Mouse (Mus musculus): Measurements from ENCODE around the gene Tax1bp3. TPM values are rescaled to one million over a fixed set of nuclear protein-coding genes. Genes with fewer than 3 reads are reported as not detected.

Tax1bp3 gene
- total RNA-seq (2015; ENCODE audit: low replicate concordance) (2.1 and 9.4 TPM in 2 replicates), total RNA-seq (2017; ENCODE audit: low replicate concordance) (3.3 and 6.9 TPM in 2 replicates)

- peak; percentile 95 for ATAC-seq (replicated peaks; ENCODE audit: low FRiP score, poor library complexity, severe bottlenecking)
Observed at GRCm38 (mm10) chr11:73176608-73177508, at the start of gene Tax1bp3, which contains the start of gene Emc6. Tax1bp3 (plus strand) TSS chr11:73177083. Emc6 (minus strand) TSS chr11:73177037.

GRCm38 (mm10) chr11:73131020-73131419 is 45.9 kb upstream of the Tax1bp3 start:
- ATAC-seq (replicated peaks; ENCODE audit: low FRiP score, poor library complexity, severe bottlenecking) = no peak

- no peak for ATAC-seq (replicated peaks; ENCODE audit: low FRiP score, poor library complexity, severe bottlenecking)
Observed at GRCm38 (mm10) chr11:73132999-73133398, 43.9 kb upstream of the Tax1bp3 start.

GRCm38 (mm10) chr11:73134222-73134621 is 42.7 kb upstream of the Tax1bp3 start:
- no peak for ATAC-seq (replicated peaks; ENCODE audit: low FRiP score, poor library complexity, severe bottlenecking)

- ATAC-seq (replicated peaks; ENCODE audit: low FRiP score, poor library complexity, severe bottlenecking) = no peak
Observed at GRCm38 (mm10) chr11:73136587-73136986, 40.3 kb upstream of the Tax1bp3 start.

GRCm38 (mm10) chr11:73137116-73137515 is 39.8 kb upstream of the Tax1bp3 start:
- ATAC-seq (replicated peaks; ENCODE audit: low FRiP score, poor library complexity, severe bottlenecking) = no peak

- ATAC-seq (replicated peaks; ENCODE audit: low FRiP score, poor library complexity, severe bottlenecking) = peak; percentile 92
Observed at GRCm38 (mm10) chr11:73137591-73138501, 39.0 kb upstream of the Tax1bp3 start, which contains the start of gene Haspin. Haspin (minus strand) TSS chr11:73138294.

GRCm38 (mm10) chr11:73144261-73144681 is 32.6 kb upstream of the Tax1bp3 start:
- ATAC-seq (replicated peaks; ENCODE audit: low FRiP score, poor library complexity, severe bottlenecking) = no peak

- no peak for ATAC-seq (replicated peaks; ENCODE audit: low FRiP score, poor library complexity, severe bottlenecking)
Observed at GRCm38 (mm10) chr11:73146026-73146974, 30.6 kb upstream of the Tax1bp3 start.

- no peak for ATAC-seq (replicated peaks; ENCODE audit: low FRiP score, poor library complexity, severe bottlenecking)
Observed at GRCm38 (mm10) chr11:73146975-73147365, 29.9 kb upstream of the Tax1bp3 start.

- ATAC-seq (replicated peaks; ENCODE audit: low FRiP score, poor library complexity, severe bottlenecking) = no peak
Observed at GRCm38 (mm10) chr11:73148209-73148608, 28.7 kb upstream of the Tax1bp3 start.

- ATAC-seq (replicated peaks; ENCODE audit: low FRiP score, poor library complexity, severe bottlenecking) = no peak
Observed at GRCm38 (mm10) chr11:73155071-73155470, 21.8 kb upstream of the Tax1bp3 start.

- ATAC-seq (replicated peaks; ENCODE audit: low FRiP score, poor library complexity, severe bottlenecking) = no peak
Observed at GRCm38 (mm10) chr11:73159957-73160810, 16.7 kb upstream of the Tax1bp3 start, which contains the start of gene P2rx5. P2rx5 (plus strand) TSS chr11:73160421.

- ATAC-seq (replicated peaks; ENCODE audit: low FRiP score, poor library complexity, severe bottlenecking) = no peak
Observed at GRCm38 (mm10) chr11:73160811-73161200, 16.1 kb upstream of the Tax1bp3 start.

GRCm38 (mm10) chr11:73161616-73162015 is 15.3 kb upstream of the Tax1bp3 start:
- ATAC-seq (replicated peaks; ENCODE audit: low FRiP score, poor library complexity, severe bottlenecking) = no peak

- ATAC-seq (replicated peaks; ENCODE audit: low FRiP score, poor library complexity, severe bottlenecking) = no peak
Observed at GRCm38 (mm10) chr11:73162284-73162683, 14.6 kb upstream of the Tax1bp3 start.

- no peak for ATAC-seq (replicated peaks; ENCODE audit: low FRiP score, poor library complexity, severe bottlenecking)
Observed at GRCm38 (mm10) chr11:73168071-73168470, 8.8 kb upstream of the Tax1bp3 start.

GRCm38 (mm10) chr11:73168576-73168975 is 8.3 kb upstream of the Tax1bp3 start:
- no peak for ATAC-seq (replicated peaks; ENCODE audit: low FRiP score, poor library complexity, severe bottlenecking)
